Mouse (Mus musculus) CH12.LX (cell line): ENCODE data around the gene Zmynd19. TPM values are rescaled to one million over a fixed set of nuclear protein-coding genes. Genes with fewer than 3 reads are reported as not detected.
A peak's percentile ranks its signal among the peaks of the same experiment; 100 is the strongest.

Experiments
- DNase-seq: peaks from one replicate; pipeline ENCODE4 v3.0.0-alpha.2; 2013; ENCODE audit errors: extremely low read depth
- H3K27ac ChIP-seq: 2 replicates; pipeline ENCODE4 v1.5.1; 2012; ENCODE audit warnings: low read depth, mild to moderate bottlenecking, control low read depth, moderate library complexity; ENCODE audit not compliant: insufficient read depth
- H3K27me3 ChIP-seq: replicated peaks from 2 replicates; pipeline ENCODE3; 2012; ENCODE audit warnings: inconsistent platforms
- H3K36me3 ChIP-seq, 2 experiments: replicated peaks in 1 of 2; 2 replicates each; pipeline versions ENCODE3 to v1.6.1; 2012; ENCODE audit warnings: inconsistent platforms in 1 of 2, low read length in 1 of 2, mild to moderate bottlenecking in 1 of 2, mixed read lengths in 1 of 2, moderate library complexity in 1 of 2; ENCODE audit not compliant: control insufficient read depth in 1 of 2, insufficient read depth in 1 of 2
- H3K4me1 ChIP-seq, 2 experiments: 2 replicates each; pipeline ENCODE4 v1.6.1; 2012; ENCODE audit warnings: inconsistent platforms in 1 of 2, moderate library complexity in 1 of 2; ENCODE audit not compliant: insufficient read depth in 2 of 2, control insufficient read depth in 1 of 2
- H3K4me2 ChIP-seq: 2 replicates; pipeline ENCODE4 v1.6.1; 2012; ENCODE audit warnings: low read depth, mild to moderate bottlenecking, control low read depth; ENCODE audit not compliant: poor library complexity, insufficient read depth, severe bottlenecking
- H3K4me3 ChIP-seq, 3 experiments: fragments of 150-350 bp in 1 of 3; sonication (generic) in 1 of 3; replicated peaks in 1 of 3; 2 replicates each; pipeline versions ENCODE3 to v1.5.1; 2011 to 2012; ENCODE audit warnings: low read depth in 2 of 3, low read length in 2 of 3, mild to moderate bottlenecking in 2 of 3, moderate library complexity in 2 of 3, control low read depth in 1 of 3, improper control_type of control experiment in 1 of 3, inconsistent platforms in 1 of 3, mixed read lengths in 1 of 3; ENCODE audit not compliant: poor library complexity in 1 of 3
- H3K79me2 ChIP-seq: replicated peaks from 2 replicates; pipeline ENCODE4 v1.6.1; 2012; ENCODE audit warnings: mild to moderate bottlenecking, moderate library complexity; ENCODE audit not compliant: control insufficient read depth, poor library complexity, insufficient read depth, severe bottlenecking; ENCODE audit errors: extremely low read depth
- H3K9ac ChIP-seq: 2 replicates; pipeline ENCODE4 v1.6.1; 2012; ENCODE audit warnings: low read depth, mild to moderate bottlenecking, control low read depth, moderate library complexity; ENCODE audit not compliant: insufficient read depth
- H3K9me3 ChIP-seq: replicated peaks from 2 replicates; pipeline ENCODE3; 2012; ENCODE audit warnings: low read length, inconsistent platforms, mixed read lengths
- BHLHE40 ChIP-seq: IDR thresholded peaks from 2 replicates; pipeline ENCODE4 v1.6.1; 2011; ENCODE audit warnings: mild to moderate bottlenecking, low read depth, low read length, improper control_type of control experiment
- CHD1 ChIP-seq: IDR thresholded peaks from 2 replicates; pipeline ENCODE4 v1.6.1; 2012; ENCODE audit warnings: low read depth, low read length, improper control_type of control experiment, inconsistent platforms
- CHD2 ChIP-seq: IDR thresholded peaks from 2 replicates; pipeline ENCODE4 v1.6.1; 2011; ENCODE audit warnings: low read length, improper control_type of control experiment
- CTCF ChIP-seq, 2 experiments: IDR thresholded peaks in 1 of 2; conservative IDR thresholded peaks in 1 of 2; 2 replicates each; pipeline ENCODE4 v1.5.1; 2011 to 2012; ENCODE audit warnings: low read depth in 2 of 2, low read length in 2 of 2, improper control_type of control experiment in 1 of 2, inconsistent platforms in 1 of 2, mild to moderate bottlenecking in 1 of 2, moderate library complexity in 1 of 2
- E2F4 ChIP-seq: IDR thresholded peaks from 2 replicates; pipeline ENCODE4 v1.6.1; 2011; ENCODE audit warnings: low read depth, low read length, improper control_type of control experiment; ENCODE audit not compliant: insufficient replicate concordance
- ELF1 ChIP-seq: IDR thresholded peaks from 2 replicates; pipeline ENCODE4 v1.6.1; 2014; ENCODE audit warnings: low read depth, mild to moderate bottlenecking, inconsistent platforms, low read length, improper control_type of control experiment
- EP300 ChIP-seq: IDR thresholded peaks from 2 replicates; pipeline ENCODE4 v1.6.1; 2011; ENCODE audit warnings: low read length, improper control_type of control experiment
- ETS1 ChIP-seq: conservative IDR thresholded peaks from 2 replicates; pipeline ENCODE4 v1.6.1; 2012; ENCODE audit warnings: low read depth, mild to moderate bottlenecking, inconsistent platforms, low read length, improper control_type of control experiment, moderate library complexity
- GABPA ChIP-seq: IDR thresholded peaks from 2 replicates; pipeline ENCODE4 v1.6.1; 2012; ENCODE audit warnings: low read depth, low read length, improper control_type of control experiment, inconsistent platforms; ENCODE audit not compliant: insufficient replicate concordance
- HCFC1 ChIP-seq: IDR thresholded peaks from 2 replicates; pipeline ENCODE4 v1.6.1; 2012; ENCODE audit warnings: low read depth, mild to moderate bottlenecking, inconsistent platforms, low read length, improper control_type of control experiment
- IRF4 ChIP-seq: IDR thresholded peaks from 2 replicates; pipeline ENCODE4 v1.6.1; 2014; ENCODE audit warnings: low read depth, mild to moderate bottlenecking, inconsistent platforms, low read length, improper control_type of control experiment
- JUN ChIP-seq: IDR thresholded peaks from 2 replicates; pipeline ENCODE4 v1.6.1; 2011; ENCODE audit warnings: low read depth, mild to moderate bottlenecking, low read length, improper control_type of control experiment, moderate library complexity; ENCODE audit not compliant: insufficient read depth
- JUND ChIP-seq: conservative IDR thresholded peaks from 2 replicates; pipeline ENCODE4 v1.6.1; 2011; ENCODE audit warnings: low read depth, low read length, improper control_type of control experiment
- KAT2A ChIP-seq: IDR thresholded peaks from 2 replicates; pipeline ENCODE4 v1.6.1; 2012; ENCODE audit warnings: low read length, improper control_type of control experiment, inconsistent platforms; ENCODE audit not compliant: insufficient replicate concordance
- MAFK ChIP-seq: IDR thresholded peaks from 2 replicates; pipeline ENCODE4 v1.6.1; 2011; ENCODE audit warnings: low read length, improper control_type of control experiment; ENCODE audit not compliant: insufficient replicate concordance
- MAX ChIP-seq: IDR thresholded peaks from 2 replicates; pipeline ENCODE4 v1.6.1; 2011; ENCODE audit warnings: low read length, improper control_type of control experiment
- MAZ ChIP-seq: IDR thresholded peaks from 2 replicates; pipeline ENCODE4 v1.6.1; 2012; ENCODE audit warnings: low read depth, mild to moderate bottlenecking, inconsistent platforms, low read length, improper control_type of control experiment, moderate library complexity
- MEF2A ChIP-seq: IDR thresholded peaks from 2 replicates; pipeline ENCODE4 v1.6.1; 2014; ENCODE audit warnings: low read depth, mild to moderate bottlenecking, inconsistent platforms, low read length, improper control_type of control experiment, borderline replicate concordance
- MXI1 ChIP-seq: IDR thresholded peaks from 2 replicates; pipeline ENCODE4 v1.6.1; 2011; ENCODE audit warnings: mild to moderate bottlenecking, low read depth, low read length, improper control_type of control experiment
- MYC ChIP-seq: IDR thresholded peaks from 2 replicates; pipeline ENCODE4 v1.6.1; 2011; ENCODE audit warnings: low read depth, mild to moderate bottlenecking, improper control_type of control experiment, low read length
- NELFE ChIP-seq: IDR thresholded peaks from 2 replicates; pipeline ENCODE4 v1.6.1; 2011; ENCODE audit warnings: low read depth, low read length, improper control_type of control experiment
- NRF1 ChIP-seq: IDR thresholded peaks from 2 replicates; pipeline ENCODE4 v1.6.1; 2014; ENCODE audit warnings: low read depth, mild to moderate bottlenecking, inconsistent platforms, low read length, improper control_type of control experiment, moderate library complexity
- PAX5 ChIP-seq: IDR thresholded peaks from 2 replicates; pipeline ENCODE4 v1.6.1; 2012; ENCODE audit warnings: low read length, inconsistent platforms, mixed read lengths
- POLR2A ChIP-seq: IDR thresholded peaks from 2 replicates; pipeline ENCODE4 v1.6.1; 2011; ENCODE audit warnings: low read depth, mild to moderate bottlenecking, improper control_type of control experiment, low read length
- POLR2AphosphoS2 ChIP-seq: IDR thresholded peaks from 2 replicates; pipeline ENCODE4 v1.6.1; 2011; ENCODE audit warnings: low read depth, low read length, improper control_type of control experiment
- RAD21 ChIP-seq: IDR thresholded peaks from 2 replicates; pipeline ENCODE4 v1.6.1; 2011; ENCODE audit warnings: low read depth, mild to moderate bottlenecking, low read length, improper control_type of control experiment, moderate library complexity
- RCOR1 ChIP-seq: conservative IDR thresholded peaks from 2 replicates; pipeline ENCODE4 v1.6.1; 2012; ENCODE audit warnings: low read depth, mild to moderate bottlenecking, inconsistent platforms, low read length, improper control_type of control experiment
- SIN3A ChIP-seq: IDR thresholded peaks from 2 replicates; pipeline ENCODE4 v1.6.1; 2012; ENCODE audit warnings: low read length, improper control_type of control experiment, inconsistent platforms
- SMC3 ChIP-seq: IDR thresholded peaks from 2 replicates; pipeline ENCODE4 v1.6.1; 2011; ENCODE audit warnings: low read depth, low read length, improper control_type of control experiment
- TBP ChIP-seq: conservative IDR thresholded peaks from 2 replicates; pipeline ENCODE4 v1.6.1; 2011; ENCODE audit warnings: low read depth, low read length, improper control_type of control experiment
- TCF12 ChIP-seq: IDR thresholded peaks from 2 replicates; pipeline ENCODE4 v1.6.1; 2014; ENCODE audit warnings: low read depth, mild to moderate bottlenecking, inconsistent platforms, low read length, improper control_type of control experiment
- UBTF ChIP-seq: IDR thresholded peaks from 2 replicates; pipeline ENCODE4 v1.6.1; 2012; ENCODE audit warnings: low read depth, mild to moderate bottlenecking, inconsistent platforms, low read length, improper control_type of control experiment, moderate library complexity
- USF1 ChIP-seq: IDR thresholded peaks from 2 replicates; pipeline ENCODE4 v1.6.1; 2014; ENCODE audit warnings: low read depth, mild to moderate bottlenecking, inconsistent platforms, low read length, improper control_type of control experiment
- USF2 ChIP-seq: conservative IDR thresholded peaks from 2 replicates; pipeline ENCODE4 v1.6.1; 2011; ENCODE audit warnings: low read depth, low read length, improper control_type of control experiment
- ZC3H11A ChIP-seq: IDR thresholded peaks from 2 replicates; pipeline ENCODE4 v1.6.1; 2012; ENCODE audit warnings: low read depth, mild to moderate bottlenecking, inconsistent platforms, low read length, improper control_type of control experiment
- ZKSCAN1 ChIP-seq: IDR thresholded peaks from 2 replicates; pipeline ENCODE4 v1.6.1; 2012; ENCODE audit warnings: low read depth, inconsistent platforms, low read length, improper control_type of control experiment, borderline replicate concordance
- ZMIZ1 ChIP-seq: IDR thresholded peaks from 2 replicates; pipeline ENCODE4 v1.6.1; 2012; ENCODE audit warnings: low read depth, mild to moderate bottlenecking, inconsistent platforms, low read length, improper control_type of control experiment
- ZNF384 ChIP-seq: IDR thresholded peaks from 2 replicates; pipeline ENCODE4 v1.6.1; 2012; ENCODE audit warnings: low read depth, low read length, improper control_type of control experiment, inconsistent platforms
- dilution Hi-C: fragments of 300-500 bp; cut with MboI; formaldehyde crosslinking; loops from 2 replicates; pipeline ENCODE4 v1.14.3; 2020; ENCODE audit warnings: low sequenced_read_pairs; ENCODE audit not compliant: extremely low pct_unique_long_range_greater_than_20kb, extremely low pct_ligation_motif_present
- in situ Hi-C: fragments of 300-500 bp; cut with MboI; formaldehyde crosslinking; loops from 3 replicates; pipeline ENCODE4 v1.14.3; 2019; ENCODE audit warnings: low sequenced_read_pairs, low pct_ligation_motif_present, low pct_unique_long_range_greater_than_20kb, mixed read lengths
- polyA plus RNA-seq: library from polyadenylated mRNA; unstranded; fragments of >175 nt; gene quantifications from 2 replicates; pipeline ENCODE4 v1.2.1, GENCODE M21; 2012; ENCODE audit warnings: low read depth; ENCODE audit not compliant: insufficient read length
- total RNA-seq, 2 experiments: library from RNA; depleted of rRNA; stranded (reverse); fragments of 300-350 nt in 1 of 2; fragments of >200 nt in 1 of 2; gene quantifications; 2 replicates each; pipeline ENCODE4 v1.2.3; 2012 to 2014

Gene Zmynd19
- total RNA-seq (2012; rRNA removed) (40.9 and 49.7 TPM in 2 replicates), total RNA-seq (2014; rRNA removed) (41.6 and 44.6 TPM in 2 replicates), polyA plus RNA-seq (70.2 and 90.9 TPM in 2 replicates)

DNA sequence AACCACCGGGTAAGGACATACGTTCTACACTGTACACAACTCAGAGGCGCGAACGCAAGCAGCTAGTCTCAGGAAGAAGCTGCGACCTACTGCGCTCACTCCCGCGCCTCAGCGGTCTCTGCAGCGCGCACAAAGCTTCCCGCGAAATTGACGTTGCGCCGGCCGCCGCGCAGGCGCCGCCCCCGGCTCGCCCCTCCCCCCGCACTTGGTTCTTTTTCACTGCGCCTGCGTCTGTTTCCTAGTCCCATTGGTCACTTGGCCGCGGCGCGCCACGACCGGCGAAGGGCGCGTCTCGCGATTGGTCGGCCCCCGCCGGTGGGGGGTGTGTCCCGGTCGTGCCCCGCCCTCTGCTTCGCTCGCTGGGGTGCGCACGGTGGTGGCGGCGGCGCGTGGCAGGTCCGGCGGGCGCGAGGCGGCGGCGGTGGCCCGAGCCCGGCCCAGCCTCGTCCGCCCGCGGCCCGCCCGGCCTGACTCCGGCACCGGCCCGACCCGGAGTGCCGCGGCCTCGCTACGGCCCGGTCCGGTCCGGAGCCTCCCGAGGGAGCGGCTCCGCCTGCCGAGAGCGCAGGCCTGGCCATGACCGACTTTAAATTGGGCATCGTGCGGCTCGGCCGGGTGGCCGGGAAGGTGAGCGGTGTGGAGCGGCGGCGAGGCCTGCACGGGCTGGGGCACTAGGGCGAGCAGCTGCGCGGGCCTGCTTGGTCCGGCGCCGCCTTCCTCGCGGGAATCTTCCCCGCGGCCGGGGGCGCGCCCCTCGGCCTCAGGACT lies at the start of gene Zmynd19:
Gene Zmynd19, plus strand, starts transcription at position 372 of the 768 bp plus-strand sequence.
- Histone ChIP-seq H3K4me1 (peaks cover 4 to 36% of the 10 kb centered on the region in 2 experiments; a peak in 3 of 4 replicates), H3K27ac (0 out of 2 replicates have a peak within 1 kb of the TSS, but pooled peaks have one; percentile 16), H3K9ac (peak within 1 kb of the TSS; percentile 91), H3K36me3 (peaks cover 21 to 31% of the 10 kb centered on the region in 2 experiments), H3K79me2 (peaks cover 22% of the 10 kb centered on the region), H3K4me2 (peak within 1 kb of the TSS; percentile 73), H3K4me3 (peak within 1 kb of the TSS; percentile 57 to 97 (median 85)), H3K9me3 (no peaks in the 10 kb centered on the region), H3K27me3 (peaks cover 5% of the 10 kb centered on the region)
- TF ChIP-seq RCOR1: no peak
- TF ChIP-seq MAZ: peak; percentile 69; the same call in 1 of the 2 replicates
- no peak for TF ChIP-seq SMC3
- TF ChIP-seq JUND: no peak
- TF ChIP-seq ZMIZ1: peak; percentile 79
- no peak for TF ChIP-seq EP300
- TF ChIP-seq UBTF: no peak
- TF ChIP-seq USF2: no peak
- TF ChIP-seq PAX5: no peak
- TF ChIP-seq MAX: no peak
- TF ChIP-seq HCFC1: peak; percentile 74
- TF ChIP-seq MXI1: peak; percentile 92
- no peak for TF ChIP-seq MAFK
- TF ChIP-seq CHD2: peak; percentile 92
- TF ChIP-seq ETS1: no peak
- peak; percentile 99 for TF ChIP-seq NRF1
- TF ChIP-seq JUN: no peak
- peak; percentile 77; the same call in 1 of the 2 replicates for TF ChIP-seq MYC
- TF ChIP-seq BHLHE40: peak; percentile 39; the same call in 1 of the 2 replicates
- TF ChIP-seq CTCF (conservative IDR thresholded peaks at IDR 0.05 in 1 of 2, IDR thresholded peaks at IDR 0.05 in 1 of 2; ENCODE audit: low read depth in 2 of 2, low read length in 2 of 2): no peak
- TF ChIP-seq ZC3H11A: no peak
- TF ChIP-seq NELFE: peak; percentile 77
- TF ChIP-seq GABPA: no peak
- peak; percentile 80 for TF ChIP-seq TCF12
- no peak for TF ChIP-seq ZNF384
- TF ChIP-seq ELF1: peak; percentile 65; the same call in 1 of the 2 replicates
- TF ChIP-seq SIN3A: peak; percentile 94
- TF ChIP-seq TBP: 0 out of 2 replicates have a peak, but pooled peaks have one; percentile 23
- no peak for TF ChIP-seq USF1
- peak; percentile 93 for TF ChIP-seq E2F4
- no peak for TF ChIP-seq POLR2AphosphoS2
- TF ChIP-seq POLR2A: peak; percentile 86
- TF ChIP-seq RAD21: no peak
- no peak for TF ChIP-seq CHD1
- no peak for TF ChIP-seq IRF4
- peak; percentile 45; the same call in 1 of the 2 replicates for TF ChIP-seq ZKSCAN1
- TF ChIP-seq KAT2A: peak; percentile 74; the same call in 1 of the 2 replicates
- peak; percentile 39; the same call in 1 of the 2 replicates for TF ChIP-seq MEF2A
- in situ Hi-C loops: no loop called here
- dilution Hi-C loops: no loop called here
- DNase-seq: peak; percentile 94
